Mouse (Mus musculus) adrenal gland, adult 18-20 months (tissue): ENCODE measurements around the gene Rad21l. TPM values are rescaled to one million over a fixed set of nuclear protein-coding genes. Genes with fewer than 3 reads are reported as not detected.
"Not testable (repeated sequence)": the region's sequence is repeated elsewhere in the genome, so short reads cannot be mapped to it uniquely, and the experiment has no call there.

Source experiments
- DNase-seq, 2 experiments: peaks; one replicate each; pipeline ENCODE4 v3.0.0; 2021 to 2022; ENCODE audit warnings: low spot score in 2 of 2
- total RNA-seq, 2 experiments: library from RNA; stranded (reverse); gene quantifications; 1 replicate in 1 of 2; 2 replicates in 1 of 2; pipeline ENCODE4 v1.2.3; 2021

Gene Rad21l
- total RNA-seq, 2 experiments from 2014 or later, result not detected

DNA sequence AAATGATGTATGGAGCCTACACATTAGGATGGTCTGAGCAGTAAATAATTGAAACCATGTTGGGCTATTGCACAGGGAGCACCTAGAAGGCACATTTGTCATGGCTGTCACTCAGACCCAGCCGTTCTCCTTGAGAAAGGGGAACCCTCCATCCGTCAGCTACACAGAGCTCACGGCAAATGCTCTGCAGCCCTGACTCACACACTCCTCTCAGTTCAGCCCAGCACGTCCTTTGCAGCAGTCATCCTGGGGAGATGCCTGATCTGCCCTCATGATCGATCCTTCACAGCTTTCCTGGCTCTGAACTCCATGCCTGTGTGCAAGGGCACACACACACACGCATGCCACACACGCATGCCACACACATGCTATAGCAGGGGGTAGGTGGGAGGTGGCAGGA, 39.0 kb downstream of the Rad21l start:
- DNase-seq, result no peak

DNA sequence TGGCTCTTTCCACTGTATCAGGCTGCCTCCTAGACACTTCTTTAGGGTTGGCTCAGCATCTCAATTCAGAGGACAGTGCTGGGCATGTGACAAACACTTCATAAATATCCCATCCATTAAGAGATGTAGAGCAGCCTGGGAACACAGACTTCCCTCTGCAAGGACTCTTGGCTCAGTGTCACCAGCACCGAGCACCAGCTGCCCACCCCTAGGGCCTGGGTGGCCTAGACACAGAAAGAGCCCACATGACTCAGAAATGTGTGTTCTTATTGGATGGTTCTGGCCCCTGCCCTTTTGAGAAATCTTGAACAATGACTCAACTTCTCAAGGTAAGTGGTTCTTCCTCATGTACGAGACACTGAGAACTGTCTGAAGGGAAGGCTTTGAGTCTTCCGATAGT, 40.3 kb downstream of the Rad21l start:
- DNase-seq, result no peak

DNA sequence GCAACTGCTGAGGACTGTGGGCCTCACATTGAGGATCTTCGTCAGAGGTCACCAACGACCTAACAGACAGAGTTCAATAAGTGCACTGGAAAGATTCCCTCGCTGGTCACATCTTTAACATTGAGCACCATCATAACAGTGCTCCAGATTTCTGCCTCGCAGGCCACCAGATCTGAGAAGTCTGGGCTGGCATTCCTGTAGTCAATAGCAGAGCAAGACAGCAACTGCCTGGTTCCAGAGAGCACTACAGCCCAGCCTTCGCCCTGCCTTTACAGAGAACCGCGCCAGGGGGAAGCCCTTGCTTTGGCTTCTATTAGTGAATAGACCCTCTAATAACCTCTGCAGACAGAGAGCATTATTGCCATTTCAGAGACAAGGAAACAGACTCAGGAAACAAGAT, 42.0 kb downstream of the Rad21l start:
- DNase-seq, result no peak

DNA sequence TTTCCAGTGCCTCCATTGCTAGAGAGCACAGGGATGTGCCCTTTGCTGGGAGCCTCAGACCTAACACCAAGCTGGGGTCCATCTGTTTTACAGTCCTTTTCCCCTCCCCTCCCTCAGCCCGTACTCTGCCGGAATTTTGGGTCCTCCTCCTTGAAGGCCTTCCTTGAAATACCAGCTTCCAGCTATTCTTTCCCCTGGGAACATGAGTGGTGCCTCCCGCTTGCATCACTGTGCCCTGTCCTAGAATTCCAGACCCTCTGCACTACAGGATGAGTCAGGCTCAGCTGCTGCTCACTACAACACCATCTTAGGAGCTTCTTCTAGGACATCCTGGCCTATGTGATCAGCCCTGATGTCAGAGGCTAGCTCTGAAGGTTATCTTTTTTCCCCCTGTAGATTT, 44.6 kb downstream of the Rad21l start:
- DNase-seq, result no peak

DNA sequence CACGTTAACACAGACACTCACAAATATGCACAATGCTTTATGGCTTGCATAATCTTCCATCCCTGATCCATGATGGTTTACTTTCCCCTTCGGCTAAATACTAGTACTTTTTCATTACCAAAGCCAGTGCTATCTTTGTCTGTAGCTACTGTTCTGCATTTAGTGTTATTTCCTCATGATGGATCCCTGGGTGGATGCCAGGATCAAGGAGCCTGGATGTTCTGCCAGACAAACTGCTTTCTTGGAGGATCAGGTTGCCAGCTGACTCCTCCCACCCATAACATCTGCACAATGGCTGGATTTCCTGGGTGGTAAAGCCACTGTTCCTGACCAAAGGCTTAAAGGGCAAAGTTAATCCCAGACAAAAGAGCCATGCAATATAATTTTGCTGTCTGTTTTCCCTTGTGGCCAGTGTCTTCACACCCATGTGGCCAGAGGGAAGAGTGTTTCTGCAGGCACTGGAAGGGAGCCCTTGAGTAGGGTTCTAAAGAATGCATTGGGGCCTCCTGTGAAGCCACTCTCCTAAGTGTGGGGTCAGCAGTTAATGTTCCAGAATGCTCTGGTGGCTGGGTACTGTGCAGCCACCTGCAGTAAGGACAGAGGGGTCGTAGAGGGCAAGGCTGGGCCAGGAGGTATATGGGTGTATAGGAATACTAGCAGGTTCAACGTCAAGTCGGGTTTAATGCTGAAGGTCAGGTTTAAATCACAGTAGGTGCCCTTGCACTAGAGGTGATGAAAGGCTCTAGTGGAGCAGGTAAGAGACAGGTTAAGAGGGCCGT, 51.6 kb downstream of the Rad21l start:
- no peak for DNase-seq

DNA sequence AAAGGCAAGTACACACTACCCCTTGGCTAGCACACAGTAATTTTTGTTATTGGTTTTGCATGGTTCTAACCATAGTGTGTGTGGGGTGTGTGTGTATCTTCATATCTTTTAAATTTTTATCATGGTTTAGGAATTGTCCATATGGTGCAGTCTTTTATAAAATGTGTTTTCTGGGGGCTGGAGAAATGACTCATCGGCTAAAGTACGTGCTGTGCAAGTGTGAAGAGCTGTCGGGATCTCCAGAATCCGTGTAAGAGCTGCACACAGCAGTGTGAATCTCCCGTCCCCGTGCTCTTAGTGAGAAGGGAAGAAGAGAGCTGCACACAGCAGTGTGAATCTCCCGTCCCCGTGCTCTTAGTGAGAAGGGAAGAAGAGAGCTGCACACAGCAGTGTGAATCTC, 52.6 kb downstream of the Rad21l start:
- not testable (repeated sequence) for DNase-seq

DNA sequence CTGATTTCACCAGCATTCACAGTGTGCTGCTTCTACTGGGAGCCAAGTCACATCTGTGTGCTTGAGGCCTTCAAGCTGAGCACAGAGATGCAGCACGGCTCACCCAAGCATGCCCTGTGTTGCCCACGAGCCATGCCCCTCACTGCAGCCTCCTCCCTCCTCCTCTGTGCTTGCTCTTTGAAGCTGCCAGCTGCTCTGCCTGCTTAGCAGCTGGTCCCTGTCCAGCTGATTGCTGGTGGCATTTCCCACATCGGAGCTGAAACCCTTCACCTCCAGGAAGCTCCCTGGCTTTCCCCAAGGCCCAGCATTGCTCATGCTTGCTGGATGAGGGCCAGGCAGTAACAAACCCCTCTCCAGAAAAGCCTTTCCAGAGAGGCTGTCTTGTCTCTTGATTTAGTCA, 58.4 kb downstream of the Rad21l start:
- no peak for DNase-seq

DNA sequence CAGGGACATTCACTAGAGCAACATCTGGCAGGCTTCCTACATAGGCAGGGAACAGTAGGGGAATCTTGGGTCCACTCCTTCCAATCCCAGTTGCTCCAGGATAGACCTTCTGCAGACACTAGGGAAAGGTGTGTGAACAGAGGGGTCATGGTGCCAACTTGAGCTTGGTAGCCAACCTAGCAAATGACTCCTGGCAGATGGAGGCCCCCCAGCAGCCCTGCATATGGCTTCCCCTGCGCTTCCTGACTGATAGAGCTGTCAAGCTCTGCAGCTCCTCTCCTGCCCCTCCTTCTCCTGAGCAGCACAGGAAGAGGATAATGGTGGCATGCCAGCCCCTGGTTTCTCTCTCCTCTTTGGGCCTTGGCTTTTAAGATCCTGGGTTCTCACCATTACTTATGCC, 59.9 kb downstream of the Rad21l start:
- no peak for DNase-seq

DNA sequence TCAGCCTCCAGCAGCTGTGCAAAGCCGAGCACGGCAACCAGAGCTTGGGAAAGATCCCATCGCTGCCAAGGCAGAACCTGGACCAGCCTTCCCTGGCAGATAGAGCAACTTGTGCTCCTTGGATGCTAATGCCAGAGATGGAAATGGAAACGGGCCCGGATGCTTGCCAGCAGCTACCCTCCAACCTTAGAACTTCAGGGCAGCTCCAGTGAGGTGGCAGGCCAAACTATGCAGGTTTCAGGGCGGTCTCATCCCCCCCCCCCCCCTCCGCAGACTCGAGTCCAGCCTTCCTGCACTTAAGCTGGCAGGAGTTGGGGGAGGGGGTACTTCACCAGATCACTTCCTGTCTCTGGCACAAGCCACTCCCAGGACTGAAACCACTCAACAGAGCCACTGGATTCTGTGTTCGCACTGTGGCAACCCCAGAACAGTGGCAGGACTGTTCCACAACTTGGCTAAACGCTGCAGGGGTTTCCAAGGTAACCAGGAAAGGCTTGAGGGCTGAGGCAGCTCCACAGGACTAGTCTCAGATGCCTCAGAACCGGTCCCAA, 62.8 kb downstream of the Rad21l start:
- no peak for DNase-seq

DNA sequence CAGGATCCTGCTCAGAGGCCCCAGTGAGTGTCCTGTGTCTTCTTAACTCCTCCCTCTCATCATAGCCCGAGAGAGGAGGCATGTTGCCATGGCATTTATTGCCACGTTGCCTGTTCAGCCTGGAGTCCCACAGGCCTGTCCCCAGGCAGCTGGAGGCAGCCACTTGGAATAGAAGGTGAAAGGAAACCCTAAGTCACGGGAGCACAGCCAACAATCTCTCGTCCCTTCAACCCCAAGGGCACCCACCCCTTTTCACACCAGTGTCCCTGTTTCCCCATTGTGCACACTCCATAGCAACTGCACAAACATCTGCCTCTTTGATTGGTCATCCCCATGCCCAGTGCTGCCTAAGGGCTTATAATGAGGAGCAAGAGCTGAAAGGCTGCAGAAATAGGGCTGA, 64.7 kb downstream of the Rad21l start:
- no peak for DNase-seq

DNA sequence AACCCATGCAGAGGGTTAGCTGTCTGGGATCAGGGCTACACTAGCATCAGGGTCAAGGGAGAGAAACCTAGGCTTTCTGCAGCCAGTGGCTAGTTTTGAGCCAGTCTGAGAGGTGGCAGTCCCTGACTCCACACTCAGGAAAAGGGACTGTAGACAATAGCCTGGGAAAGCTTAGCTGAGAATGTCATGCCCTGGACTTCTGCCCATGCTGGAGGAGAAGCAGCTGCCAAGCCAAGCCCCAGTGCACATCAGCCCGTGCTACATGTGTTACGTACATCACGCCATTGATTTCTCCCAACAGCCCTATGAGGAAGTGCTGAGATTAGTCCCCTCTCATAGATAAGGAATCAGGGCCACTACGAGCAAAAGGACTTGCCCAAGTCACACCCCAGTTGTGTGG, 66.2 kb downstream of the Rad21l start:
- DNase-seq, result no peak

DNA sequence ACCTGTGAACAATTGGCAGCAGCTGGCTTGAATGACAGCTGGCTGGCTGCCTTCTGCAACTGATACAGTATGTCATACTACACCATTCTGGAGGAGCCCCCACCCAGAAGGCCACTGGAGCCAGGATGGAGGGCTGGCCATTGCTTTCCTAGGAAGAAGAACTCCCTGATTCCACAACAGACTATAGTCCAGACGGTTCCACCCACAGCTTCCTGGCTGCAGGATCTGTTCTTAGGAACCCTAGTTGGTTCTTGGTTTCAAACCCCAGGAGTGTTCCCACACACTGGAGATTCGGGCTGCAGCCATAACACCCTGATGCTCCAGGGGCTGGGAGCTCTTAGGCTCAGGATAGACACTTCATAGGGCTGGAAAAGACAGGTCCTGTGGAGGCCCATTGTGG, 70.3 kb downstream of the Rad21l start:
- no peak for DNase-seq

Other genes starting within 250 kb of the Rad21l start
- not detected for gene 4921509C19Rik, start 192.4 kb downstream of the Rad21l start, total RNA-seq
- 100 to 1,000 TPM; 143 to 159 TPM for gene Nsfl1c, start 174.4 kb downstream of the Rad21l start, total RNA-seq
- 100 to 1,000 TPM; 257 to 301 TPM for gene Fkbp1a, start 126.0 kb downstream of the Rad21l start, total RNA-seq
- 1 to 10 TPM in 1 of 2 experiments, under 1 TPM in 1; 0.80 to 2.0 TPM for gene Sdcbp2, start 95.9 kb downstream of the Rad21l start, total RNA-seq
- gene Snph, start 35.9 kb downstream of the Rad21l start, total RNA-seq, result 10 to 100 TPM; 11.8 to 17.2 TPM
- gene Tmem74b, start 33.5 kb upstream of the Rad21l start, total RNA-seq, result under 1 TPM; 0.83 TPM
- gene Psmf1, start 75.7 kb upstream of the Rad21l start, total RNA-seq, result 10 to 100 TPM; 29.7 to 31.0 TPM
- 1 to 10 TPM in 1 of 2 experiments, under 1 TPM in 1; 0.70 to 2.8 TPM for gene Rspo4, start 174.4 kb upstream of the Rad21l start, total RNA-seq
- gene Angpt4, start 242.7 kb upstream of the Rad21l start, total RNA-seq, result 1 to 10 TPM in 1 of 2 experiments, under 1 TPM in 1; 0.36 to 1.2 TPM